Mouse (Mus musculus) E14TG2a.4 (cell line): ENCODE measurements around the gene Aspscr1.

Source experiments
- H3K27me3 ChIP-seq: 2 replicates; pipeline ENCODE4 v1.6.1; 2014; ENCODE audit warnings: low read length, control low read depth; ENCODE audit not compliant: insufficient read depth
- H3K36me3 ChIP-seq: 2 replicates; pipeline ENCODE4 v1.6.1; 2014; ENCODE audit warnings: low read length, control low read depth; ENCODE audit not compliant: insufficient read depth
- H3K4me1 ChIP-seq: replicated peaks from 2 replicates; pipeline ENCODE4 v1.6.1; 2014; ENCODE audit warnings: low read depth, low read length, control low read depth
- H3K4me3 ChIP-seq: replicated peaks from 2 replicates; pipeline ENCODE4 v1.5.1; 2014; ENCODE audit warnings: mild to moderate bottlenecking, low read length
- H3K9me3 ChIP-seq: 2 replicates; pipeline ENCODE4 v1.6.1; 2014; ENCODE audit warnings: low read length, control low read depth
- CTCF ChIP-seq: conservative IDR thresholded peaks from 2 replicates; pipeline ENCODE4 v1.5.1; 2014; ENCODE audit warnings: low read length
- NANOG ChIP-seq: IDR thresholded peaks from 2 replicates; pipeline ENCODE4 v1.6.1; 2014; ENCODE audit warnings: borderline replicate concordance, low read length, mixed read lengths
- POU5F1 ChIP-seq: IDR thresholded peaks from 2 replicates; pipeline ENCODE4 v1.6.1; 2014; ENCODE audit warnings: low read length, borderline replicate concordance

Gene Aspscr1

DNA sequence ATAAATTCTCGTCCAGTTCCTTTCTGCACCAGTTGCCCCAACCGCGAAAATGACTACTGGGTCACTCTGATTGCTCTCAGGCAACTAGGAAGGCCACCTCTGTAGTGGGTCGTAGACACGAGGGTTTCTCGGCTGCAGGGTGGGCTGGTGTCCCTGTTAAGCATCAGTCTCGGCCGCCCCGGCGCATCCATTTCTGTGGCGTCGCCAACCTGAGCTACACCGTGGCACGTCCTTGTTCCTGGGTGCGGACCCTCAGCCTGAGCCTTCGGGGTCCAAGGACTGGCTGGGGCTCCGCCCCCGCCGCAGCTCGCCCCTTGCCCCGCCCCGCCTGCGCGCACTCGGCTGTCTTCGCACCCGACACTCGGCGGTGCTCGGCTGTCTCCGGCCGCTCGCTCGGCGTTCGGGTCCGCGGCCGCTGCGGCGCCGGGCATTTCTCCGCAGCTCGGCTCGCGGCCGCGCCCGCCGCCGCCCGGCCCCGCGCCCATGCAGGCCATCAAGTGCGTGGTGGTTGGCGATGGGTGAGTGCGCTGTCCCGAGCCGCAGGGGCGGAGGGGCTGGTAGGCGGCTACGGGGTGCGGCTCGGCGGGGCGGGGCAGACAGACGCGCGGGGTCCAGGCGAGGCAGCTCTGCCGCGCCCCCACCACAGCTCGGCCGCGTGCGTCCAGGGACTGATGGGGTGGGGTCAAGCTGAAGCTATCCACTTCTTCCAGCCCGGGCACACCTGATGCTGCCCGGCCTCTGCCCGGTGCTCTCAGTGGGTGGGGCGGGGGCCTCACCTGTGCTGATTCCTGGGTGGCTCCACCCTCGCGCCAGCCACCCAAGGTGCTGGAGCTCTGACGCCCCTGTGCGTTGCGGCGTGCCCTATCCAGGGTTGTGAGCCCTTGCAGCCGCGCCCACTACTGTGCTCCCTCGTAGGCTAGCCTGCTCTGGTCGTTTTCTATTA lies 48.6 kb downstream of the Aspscr1 start, which contains the start of gene Rac3:
Gene Rac3, plus strand, starts transcription at position 347 of the 943 bp plus-strand sequence.
- peaks cover 57% of the 10 kb centered on the region for H3K36me3 ChIP-seq

GRCm38 (mm10) chr11:120722067-120722630 lies 49.4 kb downstream of the Aspscr1 start:
- peaks cover 46% of the 10 kb centered on the region for H3K27me3 ChIP-seq
- TF ChIP-seq NANOG (no peak), CTCF (no peak), POU5F1 (no peak)
- H3K9me3 ChIP-seq = no peaks in the 10 kb centered on the region
- H3K36me3 ChIP-seq = peaks cover 50% of the 10 kb centered on the region
- peak overlapping the region; percentile 85 for H3K4me3 ChIP-seq
- H3K4me1 ChIP-seq = peaks cover 42% of the 10 kb centered on the region

More for the DNA sequence above, 48.6 kb downstream of the Aspscr1 start, which contains the start of gene Rac3:
- peaks cover 45% of the 10 kb centered on the region for H3K27me3 ChIP-seq
- H3K9me3 ChIP-seq = no peaks in the 10 kb centered on the region
- peaks cover 40% of the 10 kb centered on the region for H3K4me1 ChIP-seq
- no peak for TF ChIP-seq CTCF
- TF ChIP-seq NANOG = no peak
- peak within 1 kb of the TSS; percentile 85 for H3K4me3 ChIP-seq

DNA sequence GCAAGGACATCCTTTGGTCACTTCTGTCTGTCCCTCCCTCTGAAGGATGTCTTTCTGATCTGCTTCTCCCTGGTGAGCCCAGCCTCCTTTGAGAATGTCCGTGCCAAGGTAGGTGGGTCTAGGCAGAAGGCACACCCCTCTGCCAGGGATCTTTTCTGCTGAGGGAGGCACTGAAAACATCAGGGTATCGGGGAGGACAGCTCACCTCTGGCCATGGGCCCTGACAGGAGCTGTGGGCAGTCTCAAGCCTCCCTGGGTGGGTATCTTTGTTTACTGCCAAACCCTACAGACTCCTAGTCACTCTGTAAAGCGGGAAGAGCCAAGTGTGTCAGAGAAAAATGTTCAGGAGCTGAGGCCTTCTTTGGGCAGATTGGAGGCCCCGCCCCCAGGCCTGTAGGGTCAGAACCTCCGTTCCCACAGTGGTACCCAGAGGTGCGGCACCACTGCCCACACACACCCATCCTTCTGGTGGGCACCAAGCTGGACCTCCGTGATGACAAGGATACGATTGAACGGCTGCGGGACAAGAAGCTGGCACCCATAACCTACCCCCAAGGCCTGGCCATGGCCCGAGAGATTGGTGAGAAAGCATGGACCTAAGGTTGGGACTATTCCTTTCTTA lies 50.1 kb downstream of the Aspscr1 start:
- TF ChIP-seq POU5F1 (no peak), CTCF (no peak), NANOG (no peak)
- H3K4me3 ChIP-seq = peak overlapping the region; percentile 85; the same call in 1 of the 2 replicates
- peaks cover 43% of the 10 kb centered on the region for H3K36me3 ChIP-seq
- H3K27me3 ChIP-seq = peaks cover 49% of the 10 kb centered on the region
- H3K9me3 ChIP-seq = no peaks in the 10 kb centered on the region
- H3K4me1 ChIP-seq = peaks cover 45% of the 10 kb centered on the region

DNA sequence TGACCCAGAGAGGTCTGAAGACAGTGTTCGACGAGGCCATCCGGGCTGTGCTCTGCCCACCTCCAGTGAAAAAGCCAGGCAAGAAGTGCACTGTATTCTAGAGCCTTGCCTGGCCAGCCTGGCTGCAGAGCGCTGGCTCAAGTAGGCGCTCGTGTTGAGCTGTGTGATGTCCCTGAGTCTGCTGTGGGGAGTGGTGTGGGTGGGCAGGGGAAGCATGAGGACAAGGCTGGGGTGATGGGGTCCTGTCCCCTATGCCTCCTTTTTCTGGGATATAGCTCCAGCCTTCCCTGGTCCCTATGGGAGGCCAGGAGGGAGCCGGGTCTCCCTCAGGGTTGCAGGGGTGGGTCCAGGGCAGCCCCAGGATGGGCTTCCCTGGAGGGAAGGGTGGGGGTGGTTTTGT lies 50.7 kb downstream of the Aspscr1 start:
- H3K36me3 ChIP-seq = peaks cover 36% of the 10 kb centered on the region
- TF ChIP-seq NANOG (no peak), CTCF (no peak), POU5F1 (no peak)
- no peaks in the 10 kb centered on the region for H3K9me3 ChIP-seq
- peaks cover 54% of the 10 kb centered on the region for H3K27me3 ChIP-seq
- peaks cover 51% of the 10 kb centered on the region for H3K4me1 ChIP-seq
- no peak overlapping the region for H3K4me3 ChIP-seq

- Histone ChIP-seq H3K4me1 (peaks cover 62% of the 10 kb centered on the region), H3K36me3 (peaks cover 20% of the 10 kb centered on the region), H3K27me3 (peaks cover 64% of the 10 kb centered on the region), H3K9me3 (no peaks in the 10 kb centered on the region), H3K4me3 (peak overlapping the region; percentile 89)
- TF ChIP-seq NANOG = no peak
- no peak for TF ChIP-seq POU5F1
- no peak for TF ChIP-seq CTCF
These were observed 53.7 kb downstream of the Aspscr1 start for GRCm38 (mm10) chr11:120726243-120727168.

DNA sequence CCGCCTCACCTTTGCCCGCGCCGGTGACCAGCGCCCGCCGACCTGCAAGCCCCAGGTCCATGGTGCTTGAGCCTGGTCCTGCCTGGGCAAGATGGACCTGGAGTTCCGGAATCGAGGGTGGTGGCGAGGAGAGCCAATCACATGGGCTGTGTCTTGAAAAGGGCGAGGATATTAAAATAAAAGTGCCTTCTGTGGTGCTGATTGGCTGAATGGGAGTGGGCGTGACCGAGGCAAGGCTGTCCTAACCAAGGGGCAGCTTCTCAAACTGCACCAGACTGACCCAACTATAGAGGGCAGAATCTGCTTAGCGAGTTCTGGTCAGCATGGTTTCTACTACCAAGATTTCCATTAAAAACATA lies 54.4 kb downstream of the Aspscr1 start, which contains the start of gene Dcxr:
Gene Dcxr, minus strand, starts transcription at position 113 of the 359 bp plus-strand sequence.
- Histone ChIP-seq H3K9me3 (no peaks in the 10 kb centered on the region), H3K36me3 (peaks cover 20% of the 10 kb centered on the region), H3K4me1 (peaks cover 59% of the 10 kb centered on the region), H3K4me3 (peak within 1 kb of the TSS; percentile 89), H3K27me3 (peaks cover 61% of the 10 kb centered on the region)
- no peak for TF ChIP-seq NANOG
- no peak for TF ChIP-seq CTCF
- no peak for TF ChIP-seq POU5F1

DNA sequence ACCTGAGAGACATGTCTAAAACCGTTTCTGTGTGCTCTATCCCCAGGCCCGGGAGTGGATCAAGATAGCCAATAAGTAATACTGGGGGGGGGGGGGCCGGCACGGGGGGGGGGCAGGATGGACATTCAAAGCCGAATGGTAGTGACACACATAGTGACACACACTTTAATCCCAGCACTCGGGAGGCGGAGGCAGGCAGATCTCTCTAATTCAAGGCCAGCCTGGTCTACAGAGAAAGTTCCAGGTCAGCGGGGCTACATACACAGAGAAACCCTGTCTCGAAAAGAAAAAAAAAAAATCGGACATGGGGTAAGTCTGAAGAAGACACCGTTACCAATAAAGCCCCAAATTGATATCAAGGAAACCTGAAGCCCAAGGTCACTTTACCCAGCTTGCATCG lies 54.8 kb downstream of the Aspscr1 start:
- H3K9me3 ChIP-seq = no peaks in the 10 kb centered on the region
- H3K4me1 ChIP-seq = peaks cover 57% of the 10 kb centered on the region
- TF ChIP-seq NANOG (no peak), CTCF (no peak), POU5F1 (no peak)
- peaks cover 20% of the 10 kb centered on the region for H3K36me3 ChIP-seq
- no peak overlapping the region for H3K4me3 ChIP-seq
- H3K27me3 ChIP-seq = peaks cover 57% of the 10 kb centered on the region
